ENCODE assay signal across 9 mouse cellular contexts in the genomic region with DNA sequence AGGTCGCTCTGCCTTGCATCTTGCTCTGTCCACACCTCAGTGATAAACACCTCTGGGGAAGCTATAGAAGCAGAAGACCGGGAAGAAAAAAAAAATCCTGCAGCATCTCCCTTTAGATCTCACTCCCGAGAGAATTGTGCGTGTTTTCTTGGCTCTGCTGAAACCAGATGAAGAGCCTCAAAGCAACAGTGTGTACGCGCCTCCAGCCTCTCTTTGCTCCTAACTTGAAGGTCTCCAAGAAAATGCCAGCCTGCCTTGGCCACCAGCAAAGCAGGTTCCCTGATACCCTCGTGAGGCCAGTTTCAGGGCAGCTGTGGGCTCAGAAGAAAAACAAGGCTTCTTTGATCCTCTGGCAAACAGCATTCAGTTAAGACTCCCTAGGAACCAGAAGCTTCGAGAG.
DNase-seq lines count a peak whose midpoint lies in the region; ATAC-seq and TF ChIP-seq lines count a peak whose summit lies in the region.
"Had no signal": no experiment of that assay in that cellular context is flagged by ENCODE, and none has a peak within 500 bp of the region (broad histone marks: within the 10 kb centered on the region; RNA-seq: fewer than 3 reads in every experiment).

No protein-coding gene starts in this region.

- no peak for TF ChIP-seq POLR2A in brain, embryonic 14.5 days (IDR thresholded peaks at IDR 0.05; ENCODE audit: borderline replicate concordance, extremely low read depth, insufficient read depth, insufficient read length, poor library complexity, severe bottlenecking)

- H3K4me3 ChIP-seq in heart, embryonic 12.5 days = peak overlapping the region; percentile 63; the same call in 1 of the 2 replicates
- peak overlapping the region; percentile 48; the same call in 1 of the 2 replicates for H3K4me3 ChIP-seq in forebrain, postnatal 0 days (ENCODE audit: low read depth, low read length)
- peak overlapping the region; percentile 45; the same call in 1 of the 2 replicates for H3K4me3 ChIP-seq in midbrain, embryonic 12.5 days

- no peaks in the 10 kb centered on the region for H3K36me3 ChIP-seq in heart, embryonic 12.5 days
- H3K36me3 ChIP-seq in forebrain, postnatal 0 days (ENCODE audit: insufficient read depth) = no peaks in the 10 kb centered on the region
- H3K36me3 ChIP-seq in midbrain, embryonic 12.5 days = no peaks in the 10 kb centered on the region

- DNase-seq in heart, adult 9 months (ENCODE audit: low spot score in 2 of 2) = no peak
- DNase-seq in brain, embryonic 14.5 days (ENCODE audit: low read depth) = peak; percentile 40
- DNase-seq in forebrain, postnatal 0 days = peak; percentile 43
- no peak for DNase-seq in right cerebral cortex, postnatal 25 days
- DNase-seq in urinary bladder, adult 18-20 months (ENCODE audit: low spot score in 2 of 2) = no peak
- DNase-seq in layer of hippocampus, adult 8-10 months (ENCODE audit: low spot score in 2 of 2) = no peak
- DNase-seq: liver had no signal

- H3K27me3 ChIP-seq in heart, embryonic 12.5 days (replicated peaks) = 0 out of 2 replicates have a peak, but pooled peaks cover 3% of the 10 kb centered on the region
- no peaks in the 10 kb centered on the region for H3K27me3 ChIP-seq in forebrain, postnatal 0 days (ENCODE audit: insufficient read depth, low read length)
- H3K27me3 ChIP-seq in midbrain, embryonic 12.5 days = peaks cover 33% of the 10 kb centered on the region

- peaks cover 18% of the 10 kb centered on the region for H3K4me1 ChIP-seq in heart, embryonic 12.5 days (replicated peaks)
- peaks cover 12% of the 10 kb centered on the region; the same call in 1 of the 2 replicates for H3K4me1 ChIP-seq in forebrain, postnatal 0 days (ENCODE audit: insufficient read depth)
- H3K4me1 ChIP-seq in midbrain, embryonic 12.5 days = peaks cover 24% of the 10 kb centered on the region

- no peak for ATAC-seq in heart, embryonic 12.5 days (ENCODE audit: insufficient number of reproducible peaks, low FRiP score)
- 0 out of 2 replicates have a peak, but pooled peaks have one; percentile 8 for ATAC-seq in forebrain, postnatal 0 days
- ATAC-seq in midbrain, embryonic 12.5 days (ENCODE audit: low FRiP score, low read depth) = no peak

- peak overlapping the region; percentile 78; the same call in 1 of the 2 replicates for H3K9ac ChIP-seq in heart, embryonic 12.5 days
- H3K9ac ChIP-seq in forebrain, postnatal 0 days = no peak overlapping the region
- no peak overlapping the region for H3K9ac ChIP-seq in midbrain, embryonic 12.5 days (replicated peaks)

- WGBS in heart, embryonic 12.5 days = 21% methylated on average over 8 of the region's 8 CpGs
- 10% methylated on average over 8 of the region's 8 CpGs for WGBS in forebrain, postnatal 0 days
- 15% methylated on average over 8 of the region's 8 CpGs for WGBS in midbrain, embryonic 12.5 days

- TF ChIP-seq CTCF in brain, embryonic 14.5 days (IDR thresholded peaks at IDR 0.05; ENCODE audit: borderline replicate concordance, extremely low read depth, insufficient read depth, insufficient read length) = no peak
- TF ChIP-seq CTCF in forebrain, postnatal 0 days (IDR thresholded peaks at IDR 0.05; ENCODE audit: low read depth) = no peak

- H3K27ac ChIP-seq in heart, embryonic 12.5 days (ENCODE audit: poor library complexity, severe bottlenecking) = no peak overlapping the region
- no peak overlapping the region for H3K27ac ChIP-seq in forebrain, postnatal 0 days (ENCODE audit: low read depth, low read length)
- no peak overlapping the region for H3K27ac ChIP-seq in midbrain, embryonic 12.5 days (replicated peaks)

- peak overlapping the region; percentile 100 for H3K4me2 ChIP-seq in heart, embryonic 12.5 days
- peak overlapping the region; percentile 97 for H3K4me2 ChIP-seq in forebrain, postnatal 0 days (ENCODE audit: low read depth)
- H3K4me2 ChIP-seq in midbrain, embryonic 12.5 days (replicated peaks) = peak overlapping the region; percentile 98

- H3K9me3 ChIP-seq in heart, embryonic 12.5 days (replicated peaks) = no peaks in the 10 kb centered on the region
- H3K9me3 ChIP-seq in forebrain, postnatal 0 days (ENCODE audit: low read length) = no peaks in the 10 kb centered on the region
- H3K9me3 ChIP-seq in midbrain, embryonic 12.5 days = no peaks in the 10 kb centered on the region

Comparison
In these comparisons a context has a peak if more than half of its experiments do, and no peak if none do; other contexts are left out.
1. DNase-seq: peak in brain, embryonic 14.5 days (single experiment) and forebrain, postnatal 0 days (single experiment); none in heart, adult 9 months (0 of 2), right cerebral cortex, postnatal 25 days (single experiment), urinary bladder, adult 18-20 months (0 of 2) and layer of hippocampus, adult 8-10 months (0 of 2).
2. Peak in every context shown above with its lines, with median percentiles within 50 percentile points of each other: H3K4me2 ChIP-seq and H3K4me3 ChIP-seq.